Mouse (Mus musculus): Measurements from ENCODE around the gene Amigo3.

DNA sequence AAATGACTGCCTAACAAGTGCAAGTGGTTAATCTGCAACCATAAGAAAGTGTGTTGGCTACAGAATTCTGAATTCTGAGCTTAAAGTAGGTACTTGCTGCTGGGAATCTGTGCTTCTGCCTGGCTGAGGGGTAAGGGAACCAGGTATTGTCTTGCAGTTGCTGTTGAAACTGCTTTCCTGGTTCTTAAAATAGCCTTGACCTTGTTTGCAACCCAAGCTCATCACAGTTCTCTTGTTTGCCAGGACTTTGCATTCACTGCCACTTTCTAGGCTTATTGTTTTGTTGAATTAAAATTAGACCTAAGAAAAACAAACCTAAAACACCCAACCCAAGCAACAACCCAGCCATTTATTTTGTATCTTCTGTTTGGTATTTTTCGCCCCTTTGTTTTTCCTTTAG, 32.2 kb upstream of the Amigo3 start:
- TF ChIP-seq CTCF (IDR thresholded peaks at IDR 0.05; ENCODE audit: extremely low read depth, insufficient read depth, low read length) (no peak), POLR2A (IDR thresholded peaks at IDR 0.05; ENCODE audit: extremely low read depth, insufficient read depth, low read length) (no peak)
